Mouse (Mus musculus) intestine, embryonic 16.5 days (tissue): ENCODE measurements around the gene Hrasls5. TPM values are rescaled to one million over a fixed set of nuclear protein-coding genes. Genes with fewer than 3 reads are reported as not detected.

ENCODE experiments used
- ATAC-seq: fragments of 200-750 bp; cut with Nextera tagmentation; 2 replicates; pipeline ENCODE4 v1.8.0; 2017; ENCODE audit warnings: moderate TSS enrichment, moderate library complexity
- H3K27ac ChIP-seq: fragments of 300-500 bp; sonication (generic); 2 replicates; pipeline ENCODE4 v1.5.1; 2014; ENCODE audit warnings: mild to moderate bottlenecking, low read length
- H3K27me3 ChIP-seq: fragments of 300-500 bp; sonication (generic); replicated peaks from 2 replicates; pipeline ENCODE4 v1.6.1; 2014; ENCODE audit warnings: low read length, control low read depth, mixed read lengths; ENCODE audit not compliant: control insufficient read depth, insufficient read depth
- H3K36me3 ChIP-seq: fragments of 300-500 bp; sonication (generic); 2 replicates; pipeline ENCODE4 v1.6.1; 2014; ENCODE audit warnings: low read length, control low read depth; ENCODE audit not compliant: control insufficient read depth, insufficient read depth
- H3K4me1 ChIP-seq: fragments of 300-500 bp; sonication (generic); 2 replicates; pipeline ENCODE4 v1.6.1; 2014; ENCODE audit warnings: low read length, control low read depth, mixed read lengths; ENCODE audit not compliant: control insufficient read depth, insufficient read depth
- H3K4me2 ChIP-seq: fragments of 300-500 bp; sonication (generic); 2 replicates; pipeline ENCODE4 v1.6.1; 2014; ENCODE audit warnings: low read depth, low read length, control low read depth
- H3K4me3 ChIP-seq: fragments of 300-500 bp; sonication (generic); 2 replicates; pipeline ENCODE4 v1.5.1; 2014; ENCODE audit warnings: mild to moderate bottlenecking, low read length
- H3K9ac ChIP-seq: fragments of 300-500 bp; sonication (generic); 2 replicates; pipeline ENCODE4 v1.6.1; 2014; ENCODE audit warnings: low read depth, low read length
- H3K9me3 ChIP-seq: fragments of 300-500 bp; sonication (generic); 2 replicates; pipeline ENCODE4 v1.6.1; 2016; ENCODE audit warnings: low read length, control low read depth; ENCODE audit not compliant: control insufficient read depth
- WGBS: fragments of 180-500 bp; shearing (Covaris S2); extraction: QIAGEN DNeasy Blood & Tissue Kit; methylation state at CpG from one replicate; pipeline ENCODE4 v1.1.7; 2014; 5-methylcytosine and 5-hydroxymethylcytosine counted together
- polyA plus RNA-seq: library from polyadenylated mRNA; unstranded; fragments of >200 nt; fragmentation: Nextera tagmentation; extraction: Ambion mirVana; gene quantifications from 2 replicates; pipeline ENCODE4 v1.2.1, GENCODE M21; 2015

The Hrasls5 gene
- polyA plus RNA-seq = not detected in 2 replicates

- H3K4me1 ChIP-seq = peaks cover 12% of the 10 kb centered on the region
- 3% methylated on average over 54 of the region's 54 CpGs for WGBS
- peak; percentile 36 for ATAC-seq
- H3K36me3 ChIP-seq = no peaks in the 10 kb centered on the region
- H3K9ac ChIP-seq = peak within 1 kb of the TSS; percentile 62
- H3K27me3 ChIP-seq = no peaks in the 10 kb centered on the region
- peak within 1 kb of the TSS; percentile 95 for H3K4me2 ChIP-seq
- H3K9me3 ChIP-seq = no peaks in the 10 kb centered on the region
- peak within 1 kb of the TSS; percentile 46 for H3K4me3 ChIP-seq
- no peak within 1 kb of the TSS for H3K27ac ChIP-seq
Measured at GRCm38 (mm10) chr19:7611942-7612757, at the start of gene Hrasls5. TSS of gene Hrasls5 (plus strand) at chr19:7612541.

- no peaks in the 10 kb centered on the region for H3K36me3 ChIP-seq
- H3K4me3 ChIP-seq = no peak overlapping the region
- no peak overlapping the region for H3K27ac ChIP-seq
- 82% methylated on average over 10 of the region's 10 CpGs for WGBS
- no peak for ATAC-seq
- no peaks in the 10 kb centered on the region for H3K9me3 ChIP-seq
- no peak overlapping the region for H3K4me2 ChIP-seq
- no peaks in the 10 kb centered on the region for H3K27me3 ChIP-seq
- no peak overlapping the region for H3K9ac ChIP-seq
- H3K4me1 ChIP-seq = peaks cover 9% of the 10 kb centered on the region; the same call in 1 of the 2 replicates
Measured at GRCm38 (mm10) chr19:7562601-7563129, 49.7 kb upstream of the Hrasls5 start.

- Histone ChIP-seq H3K4me2 (no peak overlapping the region), H3K27me3 (no peaks in the 10 kb centered on the region), H3K4me3 (no peak overlapping the region), H3K9me3 (no peaks in the 10 kb centered on the region), H3K9ac (no peak overlapping the region), H3K4me1 (no peaks in the 10 kb centered on the region), H3K27ac (no peak overlapping the region), H3K36me3 (no peaks in the 10 kb centered on the region)
- WGBS = 80% methylated on average over 2 of the region's 2 CpGs
- ATAC-seq = no peak
Measured at GRCm38 (mm10) chr19:7563676-7564075, 48.7 kb upstream of the Hrasls5 start.

- Histone ChIP-seq H3K9ac (no peak overlapping the region), H3K4me1 (no peaks in the 10 kb centered on the region), H3K27me3 (no peaks in the 10 kb centered on the region), H3K4me2 (no peak overlapping the region), H3K27ac (no peak overlapping the region), H3K36me3 (no peaks in the 10 kb centered on the region), H3K9me3 (no peaks in the 10 kb centered on the region), H3K4me3 (no peak overlapping the region)
- no peak for ATAC-seq
- 78% methylated on average over 1 of the region's 1 CpGs for WGBS
Measured at GRCm38 (mm10) chr19:7564457-7564856, 47.9 kb upstream of the Hrasls5 start.

GRCm38 (mm10) chr19:7566826-7567225 lies 45.5 kb upstream of the Hrasls5 start:
- Histone ChIP-seq H3K9ac (no peak overlapping the region), H3K36me3 (no peaks in the 10 kb centered on the region), H3K27ac (no peak overlapping the region), H3K4me2 (no peak overlapping the region), H3K4me3 (no peak overlapping the region), H3K27me3 (no peaks in the 10 kb centered on the region), H3K9me3 (no peaks in the 10 kb centered on the region), H3K4me1 (no peaks in the 10 kb centered on the region)
- ATAC-seq = no peak
- 72% methylated on average over 3 of the region's 3 CpGs for WGBS

- Histone ChIP-seq H3K4me3 (no peak overlapping the region), H3K27ac (no peak overlapping the region), H3K4me2 (no peak overlapping the region), H3K9me3 (no peaks in the 10 kb centered on the region), H3K9ac (no peak overlapping the region), H3K27me3 (no peaks in the 10 kb centered on the region), H3K36me3 (no peaks in the 10 kb centered on the region), H3K4me1 (no peaks in the 10 kb centered on the region)
- 54% methylated on average over 3 of the region's 3 CpGs for WGBS
- no peak for ATAC-seq
Measured at GRCm38 (mm10) chr19:7568364-7568763, 44.0 kb upstream of the Hrasls5 start.

- no peak overlapping the region for H3K4me2 ChIP-seq
- H3K9ac ChIP-seq = no peak overlapping the region
- ATAC-seq = no peak
- H3K4me1 ChIP-seq = no peaks in the 10 kb centered on the region
- no peak overlapping the region for H3K27ac ChIP-seq
- 85% methylated on average over 5 of the region's 5 CpGs for WGBS
- H3K36me3 ChIP-seq = no peaks in the 10 kb centered on the region
- no peaks in the 10 kb centered on the region for H3K27me3 ChIP-seq
- H3K9me3 ChIP-seq = no peaks in the 10 kb centered on the region
- no peak overlapping the region for H3K4me3 ChIP-seq
Measured at GRCm38 (mm10) chr19:7569650-7570049, 42.7 kb upstream of the Hrasls5 start.

GRCm38 (mm10) chr19:7576180-7576579 lies 36.2 kb upstream of the Hrasls5 start:
- no peaks in the 10 kb centered on the region for H3K9me3 ChIP-seq
- H3K4me2 ChIP-seq = no peak overlapping the region
- no peak for ATAC-seq
- no peak overlapping the region for H3K27ac ChIP-seq
- no peak overlapping the region for H3K4me3 ChIP-seq
- no peak overlapping the region for H3K9ac ChIP-seq
- H3K27me3 ChIP-seq = no peaks in the 10 kb centered on the region
- H3K36me3 ChIP-seq = no peaks in the 10 kb centered on the region
- no peaks in the 10 kb centered on the region for H3K4me1 ChIP-seq
- 85% methylated on average over 1 of the region's 1 CpGs for WGBS

GRCm38 (mm10) chr19:7577710-7578109 lies 34.6 kb upstream of the Hrasls5 start:
- H3K27me3 ChIP-seq = no peaks in the 10 kb centered on the region
- H3K4me2 ChIP-seq = no peak overlapping the region
- 84% methylated on average over 3 of the region's 3 CpGs for WGBS
- ATAC-seq = no peak
- no peak overlapping the region for H3K9ac ChIP-seq
- H3K36me3 ChIP-seq = no peaks in the 10 kb centered on the region
- no peak overlapping the region for H3K4me3 ChIP-seq
- H3K4me1 ChIP-seq = no peaks in the 10 kb centered on the region
- no peak overlapping the region for H3K27ac ChIP-seq
- no peaks in the 10 kb centered on the region for H3K9me3 ChIP-seq
